Mouse (Mus musculus): ENCODE data around the gene Lgals3bp.

- TF ChIP-seq CTCF (IDR thresholded peaks at IDR 0.05) (no peak), EP300 (IDR thresholded peaks at IDR 0.05) (no peak)
Measured at GRCm38 (mm10) chr11:118406521-118406920, 4.6 kb upstream of the Lgals3bp start.

Data from lung, postnatal 0 days (tissue).